Mouse (Mus musculus) urinary bladder, postnatal 14 days (tissue): Measurements from ENCODE around the gene Tab1.
A peak's percentile ranks its signal among the peaks of the same experiment; 100 is the strongest.

Source experiments
- DNase-seq: peaks from one replicate; pipeline ENCODE4 v3.0.0; 2021; ENCODE audit warnings: low spot score

The Tab1 gene

DNA sequence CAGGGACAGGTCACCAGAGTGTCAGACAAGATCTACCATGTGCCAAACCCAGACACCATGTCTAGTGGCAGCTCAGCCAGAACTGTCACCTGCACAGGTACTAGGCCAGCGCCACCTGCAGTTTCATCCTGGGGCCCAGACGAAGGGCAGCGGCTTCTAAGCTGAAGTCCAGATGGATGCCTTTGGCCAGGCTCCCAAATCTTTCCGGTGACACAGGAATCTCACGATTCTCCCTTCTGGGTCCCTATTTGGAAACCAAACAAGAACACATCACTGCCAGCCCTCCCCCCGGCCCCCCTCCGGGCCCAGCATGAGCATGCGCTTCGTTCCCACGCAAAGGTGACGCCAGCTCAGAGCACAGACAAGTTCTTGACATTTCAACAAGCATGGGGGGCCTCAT, 30.3 kb downstream of the Tab1 start:
- no peak for DNase-seq

DNA sequence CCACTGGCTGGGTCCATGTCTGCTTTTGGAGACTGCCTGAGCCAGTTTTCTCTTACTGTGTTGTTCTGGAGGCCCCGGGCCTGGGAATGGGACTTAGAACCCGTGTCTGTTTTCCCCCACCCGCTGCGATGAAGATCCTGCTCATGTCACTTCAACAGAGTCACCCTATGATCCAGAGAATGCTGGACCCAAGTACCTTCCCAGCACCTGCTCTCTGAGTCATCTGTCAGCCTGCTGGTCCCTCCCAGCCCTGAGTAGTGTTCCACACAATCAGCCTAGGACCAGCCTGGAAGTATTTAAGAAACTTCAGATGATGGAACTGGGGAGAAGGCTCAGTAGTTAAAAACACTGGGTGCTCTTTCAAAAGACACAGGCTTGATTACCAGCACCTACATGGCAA, 30.8 kb downstream of the Tab1 start:
- DNase-seq, result no peak

DNA sequence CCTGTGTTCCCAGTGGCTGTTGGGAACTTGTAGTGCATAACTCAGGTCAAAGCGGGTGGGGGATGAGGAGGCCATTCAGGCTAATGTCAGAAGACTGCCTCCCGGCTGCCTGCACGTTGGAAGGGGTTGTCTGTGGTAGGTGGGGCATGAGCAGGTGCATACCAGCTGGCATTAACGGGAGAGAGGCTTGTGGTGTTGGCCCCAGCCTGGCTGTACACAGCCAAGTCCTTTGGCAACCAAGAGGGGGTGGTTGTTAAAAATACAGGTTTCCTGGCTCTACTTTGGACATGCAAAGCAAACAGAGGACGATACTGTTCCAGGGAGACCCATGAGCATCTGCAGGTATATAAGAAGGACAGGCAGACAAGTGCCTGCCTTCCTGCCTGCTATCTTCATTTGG, 32.5 kb downstream of the Tab1 start:
- DNase-seq, result no peak

DNA sequence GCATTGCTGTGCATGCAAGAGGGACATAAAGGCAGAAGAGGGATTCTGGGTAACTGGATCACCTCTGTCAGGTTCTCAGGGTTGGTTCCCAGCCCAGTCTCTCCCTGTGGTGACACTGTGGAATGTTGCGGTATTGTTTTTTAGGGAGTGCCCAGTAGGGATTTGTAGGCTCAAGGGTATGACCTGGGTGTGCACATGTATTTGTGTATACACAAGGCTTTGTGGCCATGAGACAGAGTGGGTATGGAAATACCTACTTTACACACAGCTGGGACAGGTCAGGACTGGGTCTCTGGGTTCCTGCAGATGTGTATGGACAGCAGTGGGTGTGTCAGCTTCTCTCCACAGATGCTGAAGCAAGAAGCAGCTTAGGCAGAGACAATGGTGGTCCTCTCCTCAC, 36.6 kb downstream of the Tab1 start:
- DNase-seq, result peak; percentile 29

DNA sequence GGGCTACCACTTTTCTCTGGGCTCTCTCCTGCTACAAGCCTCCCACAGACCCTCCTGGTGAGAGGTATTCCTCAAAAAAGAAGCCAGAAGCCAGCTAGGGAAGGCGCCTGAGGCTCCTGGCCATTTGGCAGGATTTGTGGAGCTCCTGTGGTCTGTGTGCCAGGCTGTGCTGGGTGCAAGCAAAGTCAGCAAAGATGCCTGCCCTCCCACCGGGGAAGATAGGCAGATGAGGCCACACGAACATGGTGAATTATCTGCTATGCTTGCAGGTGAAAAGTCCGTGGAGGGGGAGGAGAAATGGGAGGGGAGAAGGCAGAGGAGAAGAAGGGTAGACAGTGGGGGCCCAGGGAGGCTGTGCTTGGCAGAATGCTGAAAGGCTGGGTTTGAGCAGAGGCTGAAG, 37.4 kb downstream of the Tab1 start:
- no peak for DNase-seq

DNA sequence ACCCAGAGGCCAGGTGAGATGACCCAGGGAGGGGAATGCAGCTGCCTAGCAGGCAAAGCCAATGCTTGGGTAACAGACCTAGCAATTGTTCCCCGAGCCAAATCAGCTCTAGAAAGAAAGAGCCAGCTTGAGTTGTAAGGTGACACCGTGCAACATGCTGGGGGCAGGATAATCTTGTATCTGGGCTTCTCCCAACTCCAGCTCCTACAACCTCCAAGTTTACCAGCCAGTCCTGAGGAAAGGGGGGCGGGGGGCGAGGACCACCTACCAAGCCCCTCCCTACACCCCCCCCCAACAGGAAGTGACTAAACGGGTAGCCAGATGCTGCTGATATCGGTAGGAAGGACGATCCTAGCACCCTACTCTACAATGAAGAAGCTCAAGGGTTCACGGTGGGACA, 38.4 kb downstream of the Tab1 start:
- no peak for DNase-seq

DNA sequence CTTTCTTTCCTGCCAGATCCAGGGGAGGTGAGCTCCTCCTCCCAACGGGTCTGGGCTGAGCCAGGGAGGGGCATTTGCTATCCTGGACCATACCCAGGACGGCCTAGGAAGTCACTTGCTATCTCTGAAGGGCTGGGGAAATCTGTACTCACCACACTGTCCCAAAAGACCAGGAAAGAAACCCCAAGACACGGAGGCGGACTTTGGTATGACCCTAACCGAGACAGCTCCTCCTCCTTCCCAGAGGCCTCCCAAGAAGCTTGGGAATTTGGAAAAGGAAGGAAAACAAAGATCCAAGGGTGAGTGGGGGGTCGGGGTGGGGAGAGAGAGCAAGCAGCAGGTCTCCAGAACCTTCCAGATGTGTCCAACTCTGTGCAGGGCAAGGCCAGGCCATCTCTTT, 38.9 kb downstream of the Tab1 start:
- no peak for DNase-seq

DNA sequence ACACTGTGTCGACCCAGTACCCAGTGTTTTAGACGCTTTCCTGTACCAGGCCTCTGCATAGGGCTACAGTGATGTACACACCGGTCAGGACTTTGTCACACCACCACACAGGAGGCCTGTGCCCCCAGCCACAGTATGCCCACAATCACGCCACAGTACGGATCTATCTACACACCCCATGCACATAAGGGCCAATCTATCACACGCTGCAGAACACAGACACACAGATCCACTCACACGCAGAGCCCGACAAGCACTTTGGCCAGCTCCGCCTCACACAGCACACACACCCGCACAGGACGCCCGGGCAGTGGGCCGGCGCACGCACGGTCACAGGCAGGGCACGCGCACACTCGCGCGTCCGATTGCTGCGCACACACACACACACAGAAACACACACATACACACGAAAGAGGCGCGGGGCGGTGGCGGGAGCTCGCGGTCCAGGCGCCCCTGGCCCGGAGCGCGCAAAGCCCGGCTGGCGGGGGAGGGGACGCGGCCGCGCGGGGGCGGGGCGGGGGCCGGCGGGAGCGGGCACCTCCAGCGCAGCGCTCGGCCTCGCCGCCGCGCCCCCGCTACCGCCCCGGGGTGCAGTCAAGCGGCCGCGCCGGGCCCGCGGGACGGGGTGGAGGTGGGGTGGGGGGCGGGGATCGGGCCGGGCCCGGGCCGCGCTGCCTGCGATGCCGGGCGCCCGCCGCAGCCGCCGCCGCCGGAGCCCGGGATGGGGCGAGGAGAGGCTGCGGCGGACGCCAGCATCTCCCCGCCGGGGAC, 40.3 kb downstream of the Tab1 start, which contains the start of gene Mgat3:
Mgat3 (plus strand) TSS at position 721 of the 771 bp plus-strand sequence.
- DNase-seq, result peak; percentile 51

DNA sequence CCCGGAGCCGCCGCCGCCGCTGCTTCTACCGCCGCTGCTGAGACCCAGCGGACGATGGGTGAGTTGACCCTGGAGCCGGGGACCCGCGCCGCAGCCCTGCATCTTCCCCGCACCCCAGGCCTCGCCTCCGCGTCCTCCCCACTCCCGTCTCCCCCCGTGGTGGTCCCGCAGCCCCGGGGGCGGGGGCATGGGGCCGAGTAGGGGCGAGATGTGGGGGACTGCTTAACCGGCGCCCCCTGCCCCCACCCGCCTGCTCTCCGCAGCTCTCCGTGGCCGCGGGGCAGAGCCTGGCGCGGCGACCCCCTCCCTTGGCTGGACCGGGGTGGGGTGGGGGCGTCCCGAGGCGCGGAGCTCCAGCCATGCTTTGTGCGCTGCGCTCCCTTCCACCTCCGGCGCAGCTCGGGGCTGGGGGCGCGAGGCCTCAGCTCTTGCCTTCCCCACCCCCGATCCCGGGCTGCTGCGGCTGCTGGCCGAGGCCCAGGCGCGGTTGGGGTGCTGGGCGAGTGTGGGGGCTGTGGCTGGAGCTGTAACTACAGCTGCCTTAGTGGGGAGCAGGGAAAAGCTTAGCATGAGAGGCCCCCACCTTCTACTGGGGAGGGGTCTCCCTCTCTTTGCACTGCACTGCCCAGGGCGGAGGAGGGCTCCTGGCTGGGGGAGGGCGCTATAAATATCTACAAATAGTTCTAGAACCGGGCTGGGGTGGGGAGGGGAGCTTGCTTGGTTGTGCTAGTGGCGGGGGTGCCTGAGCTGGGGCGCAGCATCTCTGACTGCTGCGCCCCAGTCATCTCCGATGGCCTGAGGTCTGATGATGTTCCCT, 41.1 kb downstream of the Tab1 start:
- DNase-seq, result no peak

DNA sequence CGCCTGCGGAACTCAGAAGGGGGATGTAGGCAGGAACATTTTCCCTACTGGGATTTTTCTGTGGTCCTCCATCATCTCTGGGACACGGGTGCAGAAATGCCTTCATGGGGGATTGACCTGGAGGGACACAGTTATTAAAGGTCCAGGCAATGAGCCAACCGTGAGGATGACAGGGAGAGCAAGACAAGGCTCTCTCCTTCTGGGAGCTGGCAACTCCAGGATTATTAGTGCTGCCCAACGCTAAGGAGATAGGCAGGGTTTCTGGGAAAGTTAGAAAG, 41.6 kb downstream of the Tab1 start:
- DNase-seq, result no peak

DNA sequence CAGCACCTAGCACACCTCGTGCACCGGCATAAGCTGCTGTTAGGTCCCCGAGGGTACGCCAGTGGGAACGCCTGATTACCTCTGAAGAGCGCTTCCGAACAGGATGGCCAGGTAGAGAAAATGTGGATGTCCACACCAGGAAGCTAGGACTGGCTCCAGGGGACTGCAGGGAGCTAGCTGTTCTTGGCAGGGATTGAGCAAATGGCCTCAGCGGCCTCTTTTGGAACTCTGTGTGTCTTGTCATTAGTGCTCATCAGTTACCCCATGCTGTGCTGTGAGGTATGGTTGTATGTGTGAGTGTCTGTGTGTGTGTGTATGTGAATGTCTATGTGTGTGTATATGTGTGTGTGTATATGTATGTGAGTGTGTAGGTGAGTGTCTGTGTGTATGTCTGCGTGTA, 42.4 kb downstream of the Tab1 start:
- no peak for DNase-seq

DNA sequence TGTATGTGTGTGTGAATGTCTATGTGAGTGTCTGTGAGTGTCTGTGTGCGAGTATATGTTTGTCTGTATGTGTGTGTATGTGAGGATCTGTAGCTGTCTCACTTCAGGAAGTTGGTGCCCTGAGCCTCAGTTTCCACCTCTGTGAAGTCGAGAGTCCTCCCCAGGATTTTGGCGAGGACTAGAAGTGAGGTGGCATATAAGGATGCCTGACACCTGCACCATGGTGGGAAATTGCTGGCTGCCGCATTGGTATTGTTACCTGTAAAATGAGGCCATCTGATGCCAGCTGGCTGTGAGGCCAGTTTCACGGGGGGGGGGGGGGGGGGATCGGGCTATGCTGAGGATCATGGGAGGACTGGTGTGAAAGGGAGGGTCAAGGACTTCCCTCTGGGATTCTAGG, 42.8 kb downstream of the Tab1 start:
- DNase-seq, result no peak

DNA sequence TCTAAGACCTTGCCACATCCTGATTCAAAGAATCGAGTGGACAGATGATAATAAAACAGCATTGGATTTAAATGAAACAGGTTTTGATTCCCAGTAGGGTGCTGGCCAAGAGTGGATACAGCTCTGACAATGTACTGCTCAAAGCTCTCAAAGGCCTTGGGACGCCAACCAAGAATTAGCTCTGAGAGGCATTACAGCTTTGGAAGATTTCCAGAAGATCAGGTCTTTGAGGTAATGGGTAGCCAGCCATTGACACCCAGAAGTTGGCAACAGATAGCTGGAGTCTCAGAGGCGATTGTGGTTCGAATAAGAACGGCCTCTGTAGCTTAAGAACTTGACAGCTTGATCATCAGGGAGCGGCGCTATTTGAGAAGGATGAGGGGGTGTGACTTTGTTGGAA, 48.6 kb downstream of the Tab1 start:
- no peak for DNase-seq

DNA sequence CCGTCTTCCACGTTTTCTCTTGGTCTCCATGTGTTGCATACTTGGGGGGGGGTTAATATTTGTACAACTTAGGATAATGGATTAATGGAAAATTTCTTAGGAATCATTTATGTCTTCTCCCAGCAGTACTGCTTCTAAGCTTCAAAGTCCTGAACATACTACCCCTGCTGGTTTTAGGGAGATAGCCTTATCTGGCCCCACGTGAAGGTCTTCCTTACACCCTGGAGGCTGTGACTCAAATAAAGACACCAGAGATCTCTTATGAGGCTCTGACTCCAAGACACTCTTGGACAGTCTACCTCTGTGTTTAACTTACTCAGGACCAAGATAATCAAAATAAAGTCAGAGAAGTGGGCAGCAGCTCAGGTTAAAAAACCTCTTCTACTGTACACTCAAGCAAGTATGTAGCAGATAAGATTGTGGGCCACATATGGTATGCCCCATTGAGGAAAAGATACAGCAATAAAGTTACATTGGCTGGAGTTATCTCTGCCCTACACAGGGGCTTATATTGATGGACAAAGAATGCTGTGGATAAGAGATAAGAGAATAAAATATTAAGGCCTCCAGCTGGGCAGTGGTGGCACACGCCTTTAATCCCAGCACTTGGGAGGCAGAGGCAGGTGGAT, 49.3 kb downstream of the Tab1 start:
- no peak for DNase-seq

DNA sequence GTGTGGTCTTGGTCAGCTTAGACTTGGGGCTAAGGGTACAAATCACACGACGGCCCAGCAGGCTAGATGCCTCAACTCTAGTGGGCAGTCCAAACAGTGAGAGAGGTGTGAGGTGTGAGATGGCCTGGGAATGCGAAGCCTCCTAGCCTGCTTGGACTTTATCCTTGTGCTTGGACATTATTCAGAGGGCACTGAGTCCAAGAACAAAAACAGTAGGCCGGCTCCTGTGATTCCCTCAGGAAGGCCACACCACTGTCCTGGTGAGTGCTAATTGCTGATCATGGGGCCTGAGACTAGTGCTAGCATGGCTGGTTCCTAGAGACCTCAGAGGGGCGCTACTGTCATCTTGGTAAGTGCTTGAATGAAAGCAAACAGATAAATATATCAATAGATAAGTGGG, 56.0 kb downstream of the Tab1 start:
- no peak for DNase-seq

DNA sequence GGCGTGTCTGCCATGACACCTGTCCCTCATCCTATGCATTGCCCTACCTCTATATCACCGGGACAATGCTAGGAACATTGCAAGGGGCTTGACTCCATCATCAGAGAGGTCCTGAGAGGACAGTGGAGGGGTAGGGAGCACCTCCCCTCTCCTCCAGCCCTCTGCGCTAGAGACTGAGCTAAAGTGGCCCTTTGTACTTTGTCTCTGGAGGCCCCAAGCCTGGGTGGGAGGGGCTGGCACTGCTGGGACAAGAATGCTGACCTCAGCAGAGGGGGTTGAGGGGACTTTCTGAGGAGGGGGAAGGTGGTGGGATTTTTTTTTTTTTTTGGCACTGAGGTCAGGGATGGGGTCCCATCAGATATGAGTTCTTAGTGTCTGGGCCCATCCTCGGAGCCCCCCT, 57.1 kb downstream of the Tab1 start:
- DNase-seq, result no peak

DNA sequence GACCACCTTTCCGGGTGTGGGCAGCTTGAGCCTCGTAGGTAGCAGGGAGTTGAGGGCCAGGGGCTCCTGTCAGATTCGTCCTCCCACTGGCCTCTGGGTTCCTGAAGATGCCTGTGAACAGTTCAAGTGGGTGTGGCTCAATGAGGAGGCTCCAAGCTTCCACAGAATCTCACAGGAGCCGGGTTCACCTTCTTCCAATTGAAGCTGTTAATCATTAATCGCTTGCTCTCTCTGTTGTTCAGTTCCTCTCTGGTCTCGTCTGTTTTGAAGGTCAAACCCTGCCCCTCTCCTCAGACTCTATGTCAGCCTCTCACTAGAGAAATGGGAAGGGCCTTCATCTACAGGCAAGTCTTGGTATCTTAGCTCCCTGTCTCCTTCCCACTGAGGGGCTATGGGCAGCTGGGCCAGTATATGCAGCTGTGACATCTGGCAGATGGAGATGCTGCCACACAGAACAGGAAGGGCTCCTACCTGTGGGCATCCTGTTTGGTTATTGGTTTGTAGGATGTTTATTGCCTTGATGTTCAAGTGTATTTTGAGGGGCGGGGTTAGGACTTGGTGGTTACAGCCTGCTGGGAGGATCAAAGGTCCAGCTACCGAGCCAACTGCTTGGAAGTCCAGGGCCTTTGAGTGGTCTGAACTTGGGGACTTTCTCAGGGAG, 58.8 kb downstream of the Tab1 start:
- no peak for DNase-seq

DNA sequence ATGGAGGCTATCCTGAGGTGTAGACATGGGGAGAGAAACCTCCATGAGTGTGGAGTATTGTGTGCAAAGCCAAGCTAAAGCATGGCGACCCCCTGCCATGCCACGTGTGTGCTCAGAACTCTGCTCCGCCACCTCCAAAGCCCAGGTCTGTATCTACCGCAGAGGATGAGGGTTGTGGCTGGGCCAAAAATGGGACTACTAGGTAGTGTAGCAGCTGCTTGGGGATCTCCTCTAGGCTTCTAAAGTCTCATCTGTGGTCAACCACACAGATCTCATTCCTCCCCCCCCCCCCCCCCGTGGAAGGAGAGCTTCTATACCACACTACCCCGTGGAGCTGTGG, 59.3 kb downstream of the Tab1 start:
- DNase-seq, result no peak

DNA sequence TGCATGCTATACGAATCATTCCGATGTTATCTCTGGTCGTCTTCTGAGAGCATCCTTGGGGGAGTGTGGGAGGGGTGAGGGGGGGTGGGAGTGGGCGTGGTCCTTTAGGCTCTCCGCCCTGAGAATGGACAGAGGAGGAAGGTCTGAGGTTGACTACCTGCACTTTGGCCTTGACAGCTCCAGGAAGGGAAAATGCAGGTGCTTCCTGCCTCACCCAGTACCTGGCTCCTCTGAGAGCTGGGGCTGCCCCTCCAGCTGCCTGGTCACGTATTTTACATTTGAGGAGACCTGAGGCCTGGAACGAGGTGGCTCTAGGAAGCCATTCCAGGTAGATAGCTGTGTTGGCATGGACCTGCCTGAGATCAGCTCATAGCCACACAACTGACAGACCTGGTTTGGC, 59.9 kb downstream of the Tab1 start:
- DNase-seq, result no peak

DNA sequence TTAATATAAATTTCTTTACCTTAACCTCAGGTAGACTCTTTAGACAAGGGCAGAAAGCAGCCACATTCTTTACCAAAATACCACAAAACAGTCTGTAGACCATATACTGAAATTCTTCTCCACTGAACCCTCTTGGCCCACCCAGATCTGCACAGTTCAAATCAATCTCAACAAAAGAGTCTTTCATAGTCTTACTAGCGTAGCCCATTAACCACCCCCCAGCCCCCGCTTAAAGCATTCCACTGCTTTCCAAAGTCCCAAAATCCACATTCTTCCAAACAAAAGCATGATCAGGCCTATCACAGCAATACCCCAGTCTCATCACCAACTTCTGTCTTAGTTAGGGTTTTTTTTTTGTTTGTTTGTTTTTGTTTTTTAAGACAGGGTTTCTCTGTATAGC, 66.6 kb downstream of the Tab1 start:
- no peak for DNase-seq

DNA sequence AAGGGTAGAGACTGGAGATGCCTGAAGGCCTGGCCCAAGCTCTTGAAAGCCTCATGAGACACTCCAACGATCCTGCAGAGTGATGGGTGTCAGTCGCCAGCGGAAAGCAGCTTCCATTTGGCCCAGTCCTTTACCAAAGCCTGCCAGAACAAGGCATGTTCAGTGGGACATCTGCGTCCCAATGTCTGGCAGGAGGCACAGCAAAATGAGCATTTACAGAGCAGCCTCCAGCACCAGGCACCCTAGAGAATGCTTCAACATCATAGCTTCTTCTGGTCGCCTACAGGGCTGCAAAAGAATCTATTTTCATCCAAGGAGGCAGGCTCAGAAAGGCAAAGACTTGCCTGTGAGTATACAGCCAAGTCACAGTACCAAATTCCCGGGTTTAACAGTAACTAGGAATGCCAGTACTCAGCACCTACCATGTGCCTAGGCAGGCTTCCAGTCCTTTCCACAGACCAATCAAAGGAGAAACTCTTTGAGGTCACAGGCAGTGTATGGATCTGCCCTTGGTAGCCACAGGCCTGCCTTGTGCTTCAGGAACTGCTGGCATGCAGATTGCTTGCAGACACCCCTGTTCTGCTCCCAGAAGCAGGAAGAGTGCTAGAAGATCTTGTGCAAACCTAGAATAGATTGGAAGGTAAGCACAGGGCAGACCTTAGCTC, 69.3 kb downstream of the Tab1 start:
- no peak for DNase-seq

DNA sequence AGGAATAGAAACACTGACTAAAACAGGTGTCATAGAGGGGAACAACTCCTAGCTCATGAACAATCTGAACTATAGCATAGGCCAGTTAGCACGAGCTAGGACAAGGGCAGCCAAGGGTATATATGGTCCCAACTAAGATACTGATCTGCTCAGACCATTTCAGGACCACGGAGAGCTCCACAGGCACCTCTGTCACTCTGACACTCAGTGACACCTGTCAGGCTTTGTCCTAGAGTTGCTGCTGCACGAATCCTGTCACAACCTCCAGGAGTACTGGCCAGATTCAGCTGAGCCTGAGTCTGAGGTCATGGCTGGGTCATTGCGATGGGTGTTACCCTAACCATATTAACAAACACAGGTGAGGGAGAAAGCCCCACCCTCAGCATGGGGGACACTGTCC, 70.5 kb downstream of the Tab1 start:
- no peak for DNase-seq
